Comparison of ENCODE assay signal across 10 mouse cellular contexts in the genomic region with DNA sequence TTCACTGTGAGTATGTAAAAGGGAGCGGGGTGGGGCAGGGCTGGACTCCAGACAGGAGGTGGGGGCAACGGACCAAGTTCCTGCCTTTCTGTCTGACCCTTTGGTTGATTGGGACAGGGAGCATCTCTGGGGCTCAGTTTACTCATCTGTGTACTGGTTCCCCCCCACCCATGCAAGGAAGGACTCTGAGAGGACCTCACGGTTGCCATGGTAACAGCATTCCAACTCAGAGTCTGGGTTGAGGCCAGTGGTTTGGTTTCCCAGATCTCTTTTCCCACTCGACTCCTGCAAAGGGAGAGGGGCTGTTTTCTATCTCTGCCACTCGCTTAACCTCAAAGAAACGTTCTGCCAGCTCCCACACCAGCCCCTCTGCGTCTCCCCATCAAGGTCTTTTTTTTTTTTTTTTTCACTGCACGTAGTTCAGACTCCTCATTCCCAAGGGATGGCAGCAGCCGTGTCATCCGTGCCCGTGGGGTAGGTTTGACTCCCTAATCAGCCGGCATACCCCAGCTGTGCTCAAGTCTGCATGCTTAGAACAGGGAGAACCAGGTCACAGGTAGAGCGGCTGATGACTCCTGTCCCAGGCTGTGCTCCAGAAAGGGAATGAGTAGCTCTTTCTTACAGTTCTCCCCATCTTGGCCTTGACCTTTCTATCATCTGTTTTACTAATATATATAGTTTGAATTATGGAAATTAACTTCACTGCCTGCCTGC. TPM values are rescaled to one million over a fixed set of nuclear protein-coding genes. Genes with fewer than 3 reads are reported as not detected.
DNase-seq lines count a peak whose midpoint lies in the region; ATAC-seq lines count a peak whose summit lies in the region.
"Had no signal": no experiment of that assay in that cellular context is flagged by ENCODE, and none has a peak within 500 bp of the region (broad histone marks: within the 10 kb centered on the region; RNA-seq: fewer than 3 reads in every experiment).

No protein-coding gene starts in this region.

- DNase-seq in right cerebral cortex, postnatal 10 days (ENCODE audit: low spot score in 2 of 2): peak; percentile 74 to 83
- DNase-seq in right cerebral cortex, postnatal 36 days (ENCODE audit: low spot score in 2 of 2): no peak
- no peak for DNase-seq in limb, embryonic 10.5 days (ENCODE audit: low spot score)
- DNase-seq in ovary, postnatal 36 days (ENCODE audit: low spot score): no peak
- no peak for DNase-seq in adrenal gland, postnatal 10 days
- no peak for DNase-seq in thymus, postnatal 4 days

- peaks cover 11% of the 10 kb centered on the region for H3K4me1 ChIP-seq in hindbrain, embryonic 13.5 days (replicated peaks)
- H3K4me1 ChIP-seq in hindbrain, embryonic 12.5 days: peaks cover 11% of the 10 kb centered on the region
- peaks cover 16% of the 10 kb centered on the region for H3K4me1 ChIP-seq in limb, embryonic 10.5 days

- H3K4me3 ChIP-seq in hindbrain, embryonic 13.5 days: no peak overlapping the region
- no peak overlapping the region for H3K4me3 ChIP-seq in hindbrain, embryonic 12.5 days
- no peak overlapping the region for H3K4me3 ChIP-seq in limb, embryonic 10.5 days

- WGBS in hindbrain, embryonic 13.5 days: 32% methylated on average over 13 of the region's 13 CpGs
- WGBS in hindbrain, embryonic 12.5 days: 41% methylated on average over 13 of the region's 13 CpGs
- 46% methylated on average over 13 of the region's 13 CpGs for WGBS in limb, embryonic 10.5 days

- no peaks in the 10 kb centered on the region for H3K36me3 ChIP-seq in hindbrain, embryonic 13.5 days
- no peaks in the 10 kb centered on the region for H3K36me3 ChIP-seq in hindbrain, embryonic 12.5 days
- no peaks in the 10 kb centered on the region for H3K36me3 ChIP-seq in limb, embryonic 10.5 days

- H3K9me3 ChIP-seq in hindbrain, embryonic 13.5 days: no peaks in the 10 kb centered on the region
- no peaks in the 10 kb centered on the region for H3K9me3 ChIP-seq in hindbrain, embryonic 12.5 days (replicated peaks)
- no peaks in the 10 kb centered on the region for H3K9me3 ChIP-seq in limb, embryonic 10.5 days (replicated peaks)

- no peak overlapping the region for H3K27ac ChIP-seq in hindbrain, embryonic 13.5 days
- no peak overlapping the region for H3K27ac ChIP-seq in hindbrain, embryonic 12.5 days
- H3K27ac ChIP-seq in limb, embryonic 10.5 days: peak overlapping the region; percentile 43; the same call in 1 of the 2 replicates

- 0 out of 2 replicates have a peak, but pooled peaks cover 8% of the 10 kb centered on the region for H3K27me3 ChIP-seq in hindbrain, embryonic 13.5 days
- no peaks in the 10 kb centered on the region for H3K27me3 ChIP-seq in hindbrain, embryonic 12.5 days
- 0 out of 2 replicates have a peak, but pooled peaks cover 9% of the 10 kb centered on the region for H3K27me3 ChIP-seq in limb, embryonic 10.5 days (ENCODE audit: low read depth, poor library complexity, severe bottlenecking)

- ATAC-seq in hindbrain, embryonic 13.5 days (ENCODE audit: low FRiP score): 0 out of 2 replicates have a peak, but pooled peaks have one; percentile 65
- ATAC-seq in hindbrain, embryonic 12.5 days (ENCODE audit: low FRiP score): no peak

- H3K4me2 ChIP-seq in hindbrain, embryonic 13.5 days: no peak overlapping the region
- H3K4me2 ChIP-seq in hindbrain, embryonic 12.5 days (replicated peaks): no peak overlapping the region

- H3K9ac ChIP-seq in hindbrain, embryonic 13.5 days: peak overlapping the region; percentile 53; the same call in 1 of the 2 replicates
- no peak overlapping the region for H3K9ac ChIP-seq in hindbrain, embryonic 12.5 days

RNA-seq across cellular contexts. Expression of a gene that starts 10.2 kb away (rescaled TPM):
- not detected in 2 replicates for polyA plus RNA-seq in hindbrain, embryonic 13.5 days (2015; fragmentation: Nextera tagmentation; extraction: Ambion mirVana)
- polyA plus RNA-seq in hindbrain, embryonic 12.5 days (2016; fragmentation: Nextera tagmentation; extraction: Ambion mirVana): not detected in 2 replicates
- polyA plus RNA-seq in limb, embryonic 10.5 days (2016; fragmentation: Nextera tagmentation; extraction: Ambion mirVana): not detected in 2 replicates
- total RNA-seq in adrenal gland, postnatal 10 days (2021): not detected
- total RNA-seq: layer of hippocampus, postnatal 14 days had no signal

RNA-seq across cellular contexts. Expression of a gene that starts 11.4 kb away (rescaled TPM):
- 1.8 and 2.1 TPM in 2 replicates for polyA plus RNA-seq in hindbrain, embryonic 13.5 days (2015; fragmentation: Nextera tagmentation; extraction: Ambion mirVana)
- polyA plus RNA-seq in hindbrain, embryonic 12.5 days (2016; fragmentation: Nextera tagmentation; extraction: Ambion mirVana): 2.0 and 2.3 TPM in 2 replicates
- polyA plus RNA-seq in limb, embryonic 10.5 days (2016; fragmentation: Nextera tagmentation; extraction: Ambion mirVana): 0.30 and 1.2 TPM in 2 replicates
- 1 to 10 TPM; 5.6 to 8.5 TPM for total RNA-seq in adrenal gland, postnatal 10 days (2021)
- total RNA-seq: megakaryocyte progenitor cell, adult 5-6 weeks had no signal

RNA-seq across cellular contexts. Expression of a gene that starts 17.4 kb away (rescaled TPM):
- polyA plus RNA-seq in hindbrain, embryonic 13.5 days (2015; fragmentation: Nextera tagmentation; extraction: Ambion mirVana): 12.4 and 13.3 TPM in 2 replicates
- 7.3 and 7.9 TPM in 2 replicates for polyA plus RNA-seq in hindbrain, embryonic 12.5 days (2016; fragmentation: Nextera tagmentation; extraction: Ambion mirVana)
- 7.5 and 9.9 TPM in 2 replicates for polyA plus RNA-seq in limb, embryonic 10.5 days (2016; fragmentation: Nextera tagmentation; extraction: Ambion mirVana)
- total RNA-seq in adrenal gland, postnatal 10 days (2021): 1 to 10 TPM; 1.6 to 2.7 TPM
- total RNA-seq: megakaryocyte progenitor cell, adult 5-6 weeks had no signal

RNA-seq across cellular contexts. Expression of a gene that starts 30.1 kb away (rescaled TPM):
- 25.2 and 25.5 TPM in 2 replicates for polyA plus RNA-seq in hindbrain, embryonic 13.5 days (2015; fragmentation: Nextera tagmentation; extraction: Ambion mirVana)
- 17.1 and 20.1 TPM in 2 replicates for polyA plus RNA-seq in hindbrain, embryonic 12.5 days (2016; fragmentation: Nextera tagmentation; extraction: Ambion mirVana)
- 10.9 and 11.6 TPM in 2 replicates for polyA plus RNA-seq in limb, embryonic 10.5 days (2016; fragmentation: Nextera tagmentation; extraction: Ambion mirVana)
- 10 to 100 TPM; 11.1 to 13.1 TPM for total RNA-seq in adrenal gland, postnatal 10 days (2021)

RNA-seq across cellular contexts. Expression of a gene that starts 31.9 kb away (rescaled TPM):
- 7.7 and 9.5 TPM in 2 replicates for polyA plus RNA-seq in hindbrain, embryonic 13.5 days (2015; fragmentation: Nextera tagmentation; extraction: Ambion mirVana)
- polyA plus RNA-seq in hindbrain, embryonic 12.5 days (2016; fragmentation: Nextera tagmentation; extraction: Ambion mirVana): 15.8 and 17.4 TPM in 2 replicates
- polyA plus RNA-seq in limb, embryonic 10.5 days (2016; fragmentation: Nextera tagmentation; extraction: Ambion mirVana): 43.2 and 45.9 TPM in 2 replicates
- 1 to 10 TPM; 5.1 to 7.4 TPM for total RNA-seq in adrenal gland, postnatal 10 days (2021)

Comparison
In these comparisons a context has a peak if more than half of its experiments do, and no peak if none do; other contexts are left out.
1. DNase-seq: peak in right cerebral cortex, postnatal 10 days (2 of 2); none in right cerebral cortex, postnatal 36 days (0 of 2), limb, embryonic 10.5 days (single experiment), ovary, postnatal 36 days (single experiment), adrenal gland, postnatal 10 days (single experiment) and thymus, postnatal 4 days (single experiment).